Mouse (Mus musculus): ENCODE data around the gene Smim26.

- TF ChIP-seq CTCF (IDR thresholded peaks at IDR 0.05; ENCODE audit: insufficient read depth, low read length): no peak
- TF ChIP-seq POLR2A (IDR thresholded peaks at IDR 0.05; ENCODE audit: borderline replicate concordance, extremely low read depth, low read depth, low read length): peak; percentile 69; the same call in 1 of the 2 replicates
Measured at GRCm38 (mm10) chr2:144593951-144594651, at the start of gene Smim26.

Data from lung, adult 2 months (tissue).